In the genomic region with DNA sequence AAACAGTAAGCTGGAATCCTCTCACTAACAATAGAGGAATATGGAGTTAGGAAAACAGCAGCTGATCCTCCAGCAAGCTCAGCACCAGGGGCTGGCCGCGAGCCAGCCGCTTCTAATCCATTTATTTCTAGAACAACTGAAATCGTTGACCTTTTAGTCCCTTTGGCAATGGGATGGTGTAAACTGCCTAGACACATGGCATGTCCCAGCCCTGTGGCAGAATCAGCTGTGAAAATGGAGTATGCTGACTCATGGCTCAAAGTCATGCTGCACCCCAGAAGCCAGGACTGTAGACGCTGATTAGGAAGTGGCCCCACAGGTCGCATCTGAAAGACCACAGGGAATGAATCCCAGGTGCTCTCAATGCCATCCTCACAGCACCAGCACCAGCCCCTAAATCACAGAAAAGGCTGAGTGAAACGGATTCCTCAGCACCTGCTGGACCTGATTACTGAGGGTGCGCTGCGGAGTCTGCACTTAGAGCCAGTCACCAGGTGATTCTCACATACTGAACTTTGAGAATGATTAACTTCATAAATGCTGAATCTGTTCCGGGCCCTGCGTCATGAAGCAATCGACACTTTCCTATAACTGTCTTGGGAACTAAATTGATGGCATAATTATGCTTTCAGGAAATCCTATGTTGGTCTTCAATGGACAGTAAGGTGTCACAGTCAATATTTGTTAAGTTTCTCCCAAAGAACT, we compare ENCODE assay signal across 14 mouse cellular contexts. TPM values are rescaled to one million over a fixed set of nuclear protein-coding genes. Genes with fewer than 3 reads are reported as not detected.
DNase-seq lines count a peak whose midpoint lies in the region; ATAC-seq lines count a peak whose summit lies in the region.
"Had no signal": no experiment of that assay in that cellular context is flagged by ENCODE, and none has a peak within 500 bp of the region (broad histone marks: within the 10 kb centered on the region; RNA-seq: fewer than 3 reads in every experiment).

No protein-coding gene starts in this region.

- H3K4me1 ChIP-seq in hindbrain, embryonic 14.5 days (replicated peaks; ENCODE audit: control insufficient read depth, insufficient read depth, low read length): no peaks in the 10 kb centered on the region
- no peaks in the 10 kb centered on the region for H3K4me1 ChIP-seq in hindbrain, embryonic 12.5 days
- H3K4me1 ChIP-seq in midbrain, embryonic 11.5 days (ENCODE audit: control insufficient read depth, insufficient read depth, low read length): no peaks in the 10 kb centered on the region
- H3K4me1 ChIP-seq in midbrain, embryonic 10.5 days: no peaks in the 10 kb centered on the region
- no peaks in the 10 kb centered on the region for H3K4me1 ChIP-seq in heart, embryonic 10.5 days
- H3K4me1 ChIP-seq: forebrain, embryonic 13.5 days; liver, embryonic 13.5 days; neural tube, embryonic 12.5 days had no signal

- no peaks in the 10 kb centered on the region for H3K27me3 ChIP-seq in hindbrain, embryonic 14.5 days (ENCODE audit: control insufficient read depth, insufficient read depth, low read length)
- no peaks in the 10 kb centered on the region for H3K27me3 ChIP-seq in hindbrain, embryonic 12.5 days
- H3K27me3 ChIP-seq in midbrain, embryonic 11.5 days (ENCODE audit: control insufficient read depth, insufficient read depth, low read length): no peaks in the 10 kb centered on the region
- no peaks in the 10 kb centered on the region for H3K27me3 ChIP-seq in midbrain, embryonic 10.5 days (ENCODE audit: low read depth, poor library complexity, severe bottlenecking)
- no peaks in the 10 kb centered on the region for H3K27me3 ChIP-seq in heart, embryonic 10.5 days (ENCODE audit: insufficient read depth, poor library complexity, severe bottlenecking)
- H3K27me3 ChIP-seq: forebrain, embryonic 13.5 days; liver, embryonic 13.5 days; neural tube, embryonic 12.5 days had no signal

- H3K9me3 ChIP-seq in hindbrain, embryonic 14.5 days (ENCODE audit: control insufficient read depth, low read length): peaks cover 12% of the 10 kb centered on the region; the same call in 1 of the 2 replicates
- H3K9me3 ChIP-seq in hindbrain, embryonic 12.5 days (replicated peaks): no peaks in the 10 kb centered on the region
- no peaks in the 10 kb centered on the region for H3K9me3 ChIP-seq in midbrain, embryonic 11.5 days (ENCODE audit: control insufficient read depth, low read length)
- no peaks in the 10 kb centered on the region for H3K9me3 ChIP-seq in midbrain, embryonic 10.5 days (replicated peaks)
- H3K9me3 ChIP-seq in heart, embryonic 10.5 days: no peaks in the 10 kb centered on the region
- H3K9me3 ChIP-seq: forebrain, embryonic 13.5 days; liver, embryonic 13.5 days; neural tube, embryonic 12.5 days had no signal

- H3K27ac ChIP-seq in hindbrain, embryonic 14.5 days: no peak overlapping the region
- H3K27ac ChIP-seq in hindbrain, embryonic 12.5 days: no peak overlapping the region
- H3K27ac ChIP-seq in midbrain, embryonic 11.5 days (ENCODE audit: low read depth, low read length): no peak overlapping the region
- H3K27ac ChIP-seq in midbrain, embryonic 10.5 days (replicated peaks): no peak overlapping the region
- no peak overlapping the region for H3K27ac ChIP-seq in heart, embryonic 10.5 days
- H3K27ac ChIP-seq: forebrain, embryonic 13.5 days; liver, embryonic 13.5 days; macrophage; neural tube, embryonic 12.5 days had no signal

- WGBS in hindbrain, embryonic 14.5 days: 66% methylated on average over 12 of the region's 12 CpGs
- 71% methylated on average over 12 of the region's 12 CpGs for WGBS in hindbrain, embryonic 12.5 days
- whole genome bisulfite sequencing in midbrain, embryonic 11.5 days: 65% methylated on average over 12 of the region's 12 CpGs
- WGBS in midbrain, embryonic 10.5 days: 69% methylated on average over 12 of the region's 12 CpGs
- WGBS in heart, embryonic 10.5 days: 75% methylated on average over 12 of the region's 12 CpGs

- no peaks in the 10 kb centered on the region for H3K36me3 ChIP-seq in hindbrain, embryonic 14.5 days (replicated peaks; ENCODE audit: control insufficient read depth, insufficient read depth)
- no peaks in the 10 kb centered on the region for H3K36me3 ChIP-seq in hindbrain, embryonic 12.5 days
- H3K36me3 ChIP-seq in midbrain, embryonic 11.5 days (ENCODE audit: control insufficient read depth, insufficient read depth, low read length): no peaks in the 10 kb centered on the region
- no peaks in the 10 kb centered on the region for H3K36me3 ChIP-seq in midbrain, embryonic 10.5 days
- no peaks in the 10 kb centered on the region for H3K36me3 ChIP-seq in heart, embryonic 10.5 days
- H3K36me3 ChIP-seq: liver, embryonic 13.5 days; neural tube, embryonic 12.5 days had no signal

- no peak overlapping the region for H3K9ac ChIP-seq in hindbrain, embryonic 14.5 days
- no peak overlapping the region for H3K9ac ChIP-seq in hindbrain, embryonic 12.5 days
- H3K9ac ChIP-seq in midbrain, embryonic 11.5 days (ENCODE audit: low read length): no peak overlapping the region
- H3K9ac ChIP-seq: forebrain, embryonic 13.5 days; liver, embryonic 13.5 days; neural tube, embryonic 12.5 days had no signal

- no peak overlapping the region for H3K4me2 ChIP-seq in hindbrain, embryonic 14.5 days (replicated peaks)
- no peak overlapping the region for H3K4me2 ChIP-seq in hindbrain, embryonic 12.5 days (replicated peaks)
- H3K4me2 ChIP-seq in midbrain, embryonic 11.5 days: no peak overlapping the region
- H3K4me2 ChIP-seq: forebrain, embryonic 13.5 days; liver, embryonic 13.5 days; neural tube, embryonic 12.5 days had no signal

- no peak overlapping the region for H3K4me3 ChIP-seq in hindbrain, embryonic 14.5 days (replicated peaks; ENCODE audit: low read length)
- H3K4me3 ChIP-seq in hindbrain, embryonic 12.5 days: no peak overlapping the region
- H3K4me3 ChIP-seq in midbrain, embryonic 11.5 days (ENCODE audit: low read depth, low read length): no peak overlapping the region
- no peak overlapping the region for H3K4me3 ChIP-seq in midbrain, embryonic 10.5 days
- H3K4me3 ChIP-seq in heart, embryonic 10.5 days: no peak overlapping the region
- H3K4me3 ChIP-seq: forebrain, embryonic 13.5 days; liver, embryonic 13.5 days; neural tube, embryonic 12.5 days had no signal

- ATAC-seq in hindbrain, embryonic 14.5 days (ENCODE audit: low FRiP score): no peak
- no peak for ATAC-seq in hindbrain, embryonic 12.5 days (ENCODE audit: low FRiP score)
- ATAC-seq in midbrain, embryonic 11.5 days (ENCODE audit: low FRiP score): peak; percentile 58
- ATAC-seq: forebrain, embryonic 13.5 days had no signal

- peak; percentile 49 for DNase-seq in hindbrain, embryonic 14.5 days (ENCODE audit: low spot score)
- DNase-seq in midbrain, embryonic 11.5 days (ENCODE audit: low spot score, missing footprints): peak; percentile 70
- DNase-seq in midbrain, embryonic 10.5 days (ENCODE audit: low spot score): no peak
- peak; percentile 2 to 15 for DNase-seq in kidney, postnatal 36 days
- peak; percentile 6 for DNase-seq in skeletal muscle tissue, adult 2 months (ENCODE audit: low read depth, low spot score)
- DNase-seq in heart, embryonic 10.5 days (ENCODE audit: low spot score): no peak
- DNase-seq: heart, postnatal 4 days; layer of hippocampus, postnatal 36 days; liver, embryonic 13.5 days; right cerebral cortex, postnatal 14 days had no signal

RNA-seq across cellular contexts. Expression of gene B3gnt5, which starts 26.5 kb away (rescaled TPM):
- polyA plus RNA-seq in hindbrain, embryonic 14.5 days (2014; fragmentation: Nextera tagmentation; extraction: Ambion mirVana): 47.4 and 51.3 TPM in 2 replicates
- 48.3 and 51.1 TPM in 2 replicates for polyA plus RNA-seq in hindbrain, embryonic 12.5 days (2016; fragmentation: Nextera tagmentation; extraction: Ambion mirVana)
- 54.1 and 60.5 TPM in 2 replicates for polyA plus RNA-seq in midbrain, embryonic 11.5 days (2014; fragmentation: Nextera tagmentation; extraction: Ambion mirVana)
- 43.2 and 43.4 TPM in 2 replicates for polyA plus RNA-seq in midbrain, embryonic 10.5 days (2016; fragmentation: Nextera tagmentation; extraction: Ambion mirVana)
- polyA plus RNA-seq in heart, embryonic 10.5 days (2016; fragmentation: Nextera tagmentation; extraction: Ambion mirVana): 29.3 and 31.0 TPM in 2 replicates

Comparison
In these comparisons a context has a peak if more than half of its experiments do, and no peak if none do; other contexts are left out.
1. DNase-seq: peak in hindbrain, embryonic 14.5 days (single experiment), midbrain, embryonic 11.5 days (single experiment), kidney, postnatal 36 days (2 of 2) and skeletal muscle tissue, adult 2 months (single experiment); none in midbrain, embryonic 10.5 days (single experiment) and heart, embryonic 10.5 days (single experiment).